Mouse (Mus musculus) bone marrow macrophage, adult 2 months (primary cell): ENCODE results near the gene Rint1. TPM values are rescaled to one million over a fixed set of nuclear protein-coding genes. Genes with fewer than 3 reads are reported as not detected.

Experiments used
- H3K27ac ChIP-seq: 2 replicates; pipeline ENCODE4 v1.5.1; 2012; ENCODE audit warnings: low read depth, low read length; ENCODE audit not compliant: insufficient read depth
- H3K4me1 ChIP-seq: 2 replicates; pipeline ENCODE4 v1.6.1; 2012; ENCODE audit warnings: low read length; ENCODE audit not compliant: control insufficient read depth, insufficient read depth
- H3K4me3 ChIP-seq: 2 replicates; pipeline ENCODE4 v1.5.1; 2012; ENCODE audit warnings: mild to moderate bottlenecking, low read length, moderate library complexity; ENCODE audit not compliant: insufficient read depth
- CTCF ChIP-seq: IDR thresholded peaks from 2 replicates; pipeline ENCODE4 v1.5.1; 2012; ENCODE audit warnings: low read depth, mild to moderate bottlenecking, low read length, moderate library complexity
- POLR2A ChIP-seq: IDR thresholded peaks from 2 replicates; pipeline ENCODE4 v1.6.1; 2012; ENCODE audit warnings: mild to moderate bottlenecking, low read depth, low read length, borderline replicate concordance
- polyA plus RNA-seq: library from polyadenylated mRNA; stranded (reverse); fragments of >200 nt; gene quantifications from 2 replicates; pipeline ENCODE4 v1.2.4, GENCODE M21; 2012; ENCODE audit not compliant: missing spikeins, insufficient read depth, insufficient read length

Gene Rint1
- polyA plus RNA-seq: 10.6 and 15.1 TPM in 2 replicates

GRCm38 (mm10) chr5:23787536-23788389 is at the start of gene Rint1:
Rint1 (plus strand) TSS chr5:23787711.
- TF ChIP-seq POLR2A (peak; percentile 28; the same call in 1 of the 2 replicates), CTCF (peak; percentile 69)
- H3K4me3 ChIP-seq: peak within 1 kb of the TSS; percentile 87
- H3K4me1 ChIP-seq: 0 out of 2 replicates have a peak, but pooled peaks cover 2% of the 10 kb centered on the region
- peak within 1 kb of the TSS; percentile 48 for H3K27ac ChIP-seq

- Histone ChIP-seq H3K27ac (no peak overlapping the region), H3K4me1 (no peaks in the 10 kb centered on the region), H3K4me3 (no peak overlapping the region)
- TF ChIP-seq POLR2A (no peak), CTCF (no peak)
These were observed 44.2 kb upstream of the Rint1 start for GRCm38 (mm10) chr5:23743261-23743660.

- no peak overlapping the region for H3K4me3 ChIP-seq
- TF ChIP-seq CTCF: no peak
- TF ChIP-seq POLR2A: no peak
- peaks cover 9% of the 10 kb centered on the region for H3K4me1 ChIP-seq
- H3K27ac ChIP-seq: no peak overlapping the region
These were observed 37.6 kb upstream of the Rint1 start for GRCm38 (mm10) chr5:23749882-23750281.

- no peak overlapping the region for H3K4me3 ChIP-seq
- peaks cover 9% of the 10 kb centered on the region for H3K4me1 ChIP-seq
- TF ChIP-seq CTCF (no peak), POLR2A (no peak)
- H3K27ac ChIP-seq: no peak overlapping the region
These were observed 31.9 kb upstream of the Rint1 start for GRCm38 (mm10) chr5:23755591-23755990.

- H3K27ac ChIP-seq: no peak overlapping the region
- H3K4me1 ChIP-seq: peaks cover 6% of the 10 kb centered on the region
- TF ChIP-seq POLR2A (no peak), CTCF (no peak)
- no peak overlapping the region for H3K4me3 ChIP-seq
These were observed 31.1 kb upstream of the Rint1 start for GRCm38 (mm10) chr5:23756368-23756767.

- Histone ChIP-seq H3K27ac (no peak overlapping the region), H3K4me1 (no peaks in the 10 kb centered on the region), H3K4me3 (no peak overlapping the region)
- TF ChIP-seq POLR2A (no peak), CTCF (no peak)
These were observed 28.9 kb upstream of the Rint1 start for GRCm38 (mm10) chr5:23758633-23759032.

- Histone ChIP-seq H3K27ac (no peak overlapping the region), H3K4me3 (no peak overlapping the region), H3K4me1 (no peaks in the 10 kb centered on the region)
- TF ChIP-seq POLR2A (no peak), CTCF (no peak)
These were observed 25.0 kb upstream of the Rint1 start for GRCm38 (mm10) chr5:23762531-23762930.

GRCm38 (mm10) chr5:23764557-23764956 is 23.0 kb upstream of the Rint1 start:
- no peak overlapping the region for H3K27ac ChIP-seq
- no peaks in the 10 kb centered on the region for H3K4me1 ChIP-seq
- no peak overlapping the region for H3K4me3 ChIP-seq
- TF ChIP-seq POLR2A (no peak), CTCF (no peak)

GRCm38 (mm10) chr5:23771105-23771504 is 16.4 kb upstream of the Rint1 start:
- Histone ChIP-seq H3K4me1 (no peaks in the 10 kb centered on the region), H3K4me3 (no peak overlapping the region), H3K27ac (no peak overlapping the region)
- TF ChIP-seq CTCF: no peak
- no peak for TF ChIP-seq POLR2A

- TF ChIP-seq CTCF (no peak), POLR2A (no peak)
- no peaks in the 10 kb centered on the region for H3K4me1 ChIP-seq
- no peak overlapping the region for H3K27ac ChIP-seq
These were observed 13.3 kb upstream of the Rint1 start for GRCm38 (mm10) chr5:23774186-23774585.

GRCm38 (mm10) chr5:23780516-23780915 is 7.0 kb upstream of the Rint1 start:
- Histone ChIP-seq H3K4me1 (peaks cover 10% of the 10 kb centered on the region), H3K4me3 (no peak overlapping the region), H3K27ac (no peak overlapping the region)
- TF ChIP-seq CTCF (peak; percentile 23; the same call in 1 of the 2 replicates), POLR2A (no peak)

More at GRCm38 (mm10) chr5:23774186-23774585, 13.3 kb upstream of the Rint1 start:
- no peak overlapping the region for H3K4me3 ChIP-seq
